Mouse (Mus musculus): ENCODE data around the gene Wdr18.

Wdr18 gene

GRCm38 (mm10) chr10:80001945-80002344 is 42.0 kb downstream of the Wdr18 start:
- DNase-seq, result no peak

GRCm38 (mm10) chr10:80002829-80003228 is 42.9 kb downstream of the Wdr18 start:
- DNase-seq, result no peak

- DNase-seq, result no peak
These were observed 43.7 kb downstream of the Wdr18 start for GRCm38 (mm10) chr10:80003374-80004232.

GRCm38 (mm10) chr10:80004233-80004705 is 44.3 kb downstream of the Wdr18 start:
- no peak for DNase-seq

- no peak for DNase-seq
These were observed 51.8 kb downstream of the Wdr18 start for GRCm38 (mm10) chr10:80011740-80012139.

- DNase-seq, result no peak
These were observed 53.7 kb downstream of the Wdr18 start for GRCm38 (mm10) chr10:80013609-80014008.

- no peak for DNase-seq
These were observed 54.7 kb downstream of the Wdr18 start for GRCm38 (mm10) chr10:80014484-80015290.

- DNase-seq, result no peak
These were observed 55.6 kb downstream of the Wdr18 start for GRCm38 (mm10) chr10:80015583-80015982.

GRCm38 (mm10) chr10:80016511-80016910 is 56.6 kb downstream of the Wdr18 start, which contains the start of gene Arhgap45:
Gene Arhgap45 (plus strand): TSS chr10:80016653.
- DNase-seq, result no peak

GRCm38 (mm10) chr10:80016931-80017330 is 57.0 kb downstream of the Wdr18 start:
- DNase-seq, result no peak

- no peak for DNase-seq
These were observed 57.4 kb downstream of the Wdr18 start for GRCm38 (mm10) chr10:80017361-80017760.

GRCm38 (mm10) chr10:80017771-80018170 is 57.8 kb downstream of the Wdr18 start:
- DNase-seq, result no peak

GRCm38 (mm10) chr10:80018739-80019297 is 58.9 kb downstream of the Wdr18 start:
- no peak for DNase-seq

- DNase-seq, result no peak
These were observed 59.6 kb downstream of the Wdr18 start for GRCm38 (mm10) chr10:80019471-80020131.

Measured in kidney, adult 8-10 months (tissue).